Mouse (Mus musculus): ENCODE results near the gene Polr2c. TPM values are rescaled to one million over a fixed set of nuclear protein-coding genes. Genes with fewer than 3 reads are reported as not detected.

Polr2c gene
- polyA plus RNA-seq, 1 experiment from 2014 or later: 112 TPM

Other genes starting within 250 kb of the Polr2c start
- gene Arl2bp, start 190.8 kb upstream of the Polr2c start, polyA plus RNA-seq (2015; fragmentation: Nextera tagmentation; extraction: Ambion mirVana): 179 and 183 TPM in 2 replicates
- 1.7 and 3.4 TPM in 2 replicates for gene Pllp, start 161.2 kb upstream of the Polr2c start, polyA plus RNA-seq (2015; fragmentation: Nextera tagmentation; extraction: Ambion mirVana)
- gene Ccl22, start 111.9 kb upstream of the Polr2c start, polyA plus RNA-seq (2015; fragmentation: Nextera tagmentation; extraction: Ambion mirVana): not detected in 2 replicates
- gene Cx3cl1, start 85.4 kb upstream of the Polr2c start, polyA plus RNA-seq (2015; fragmentation: Nextera tagmentation; extraction: Ambion mirVana): 38.4 and 55.8 TPM in 2 replicates
- gene Ccl17, start 47.0 kb upstream of the Polr2c start, polyA plus RNA-seq (2015; fragmentation: Nextera tagmentation; extraction: Ambion mirVana): 0.40 and 0.62 TPM in 2 replicates
- 53.5 and 61.2 TPM in 2 replicates for gene Coq9, start 19.1 kb upstream of the Polr2c start, polyA plus RNA-seq (2015; fragmentation: Nextera tagmentation; extraction: Ambion mirVana)
- gene Ciapin1, start 19.1 kb upstream of the Polr2c start, polyA plus RNA-seq (2015; fragmentation: Nextera tagmentation; extraction: Ambion mirVana): 188 and 194 TPM in 2 replicates
- gene Dok4, start 18.9 kb downstream of the Polr2c start, polyA plus RNA-seq (2015; fragmentation: Nextera tagmentation; extraction: Ambion mirVana): 96.2 and 112 TPM in 2 replicates
- gene Ccdc102a, start 60.6 kb downstream of the Polr2c start, polyA plus RNA-seq (2015; fragmentation: Nextera tagmentation; extraction: Ambion mirVana): 3.4 and 3.8 TPM in 2 replicates
- 0.62 TPM in 1 of 2 replicates, not detected in the other for gene Adgrg5, start 66.2 kb downstream of the Polr2c start, polyA plus RNA-seq (2015; fragmentation: Nextera tagmentation; extraction: Ambion mirVana)
- gene Adgrg1, start 117.3 kb downstream of the Polr2c start, polyA plus RNA-seq (2015; fragmentation: Nextera tagmentation; extraction: Ambion mirVana): 147 and 153 TPM in 2 replicates
- gene Adgrg3, start 160.2 kb downstream of the Polr2c start, polyA plus RNA-seq (2015; fragmentation: Nextera tagmentation; extraction: Ambion mirVana): 0.56 and 0.64 TPM in 2 replicates
- gene Drc7, start 197.7 kb downstream of the Polr2c start, polyA plus RNA-seq (2015; fragmentation: Nextera tagmentation; extraction: Ambion mirVana): 2.4 and 2.5 TPM in 2 replicates
- gene Katnb1, start 223.7 kb downstream of the Polr2c start, polyA plus RNA-seq (2015; fragmentation: Nextera tagmentation; extraction: Ambion mirVana): 43.4 and 50.2 TPM in 2 replicates